ENCODE assay signal across 13 mouse cellular contexts in the genomic region with DNA sequence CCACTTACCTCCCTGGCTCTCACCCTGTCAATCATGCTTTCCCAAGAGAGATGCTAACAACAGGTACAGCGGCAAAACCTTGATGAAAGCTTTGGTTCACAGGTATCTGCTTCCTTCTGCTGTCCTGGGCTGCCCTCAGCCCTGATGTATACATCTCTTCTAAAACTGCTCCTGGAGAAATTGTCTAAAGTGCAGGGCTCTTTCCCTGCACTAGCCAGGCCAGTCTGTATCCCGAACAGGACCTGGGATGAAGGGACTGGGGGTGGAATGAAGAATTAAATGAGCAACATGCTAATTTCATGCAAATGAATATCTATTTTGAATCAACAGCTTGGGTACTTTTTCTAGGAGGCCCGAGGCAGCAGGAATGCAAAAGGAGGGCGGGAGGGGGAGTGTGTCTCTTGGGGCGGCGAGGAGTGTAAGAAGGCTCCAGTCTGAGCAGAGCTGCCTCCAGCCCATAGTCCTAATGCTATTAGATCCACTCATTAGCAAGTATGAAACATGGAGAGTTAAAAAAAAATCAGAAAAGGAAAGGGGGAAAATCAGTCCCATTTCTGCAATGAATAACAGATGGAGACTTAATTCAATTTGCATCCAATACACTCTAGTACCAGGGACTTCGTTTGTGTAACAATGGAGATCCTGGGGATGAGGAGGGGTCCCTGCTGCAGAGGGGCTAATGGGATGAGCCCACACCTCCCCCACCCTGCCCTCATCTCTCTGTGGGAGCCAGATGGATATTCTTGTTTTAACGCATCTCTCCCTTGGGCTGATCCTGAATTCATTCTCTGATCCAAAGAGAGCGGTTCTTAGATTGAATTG.
DNase-seq lines count a peak whose midpoint lies in the region; ATAC-seq and TF ChIP-seq lines count a peak whose summit lies in the region.
"Had no signal": no experiment of that assay in that cellular context is flagged by ENCODE, and none has a peak within 500 bp of the region (broad histone marks: within the 10 kb centered on the region; RNA-seq: fewer than 3 reads in every experiment).

No protein-coding gene starts in this region.

- peak; percentile 60; the same call in 1 of the 2 replicates for ATAC-seq in midbrain, embryonic 16.5 days
- no peak for ATAC-seq in lung, postnatal 0 days
- ATAC-seq: CD4-positive, CD25-positive, alpha-beta regulatory T cell, adult 4 months had no signal

- H3K27ac ChIP-seq in midbrain, embryonic 16.5 days (ENCODE audit: low read length): peak overlapping the region; percentile 54; the same call in 1 of the 2 replicates
- H3K27ac ChIP-seq in lung, postnatal 0 days (ENCODE audit: low read length): no peak overlapping the region
- H3K27ac ChIP-seq: kidney, postnatal 0 days had no signal

- no peaks in the 10 kb centered on the region for H3K27me3 ChIP-seq in midbrain, embryonic 16.5 days (ENCODE audit: control insufficient read depth, insufficient read depth, low read depth, low read length)
- H3K27me3 ChIP-seq in lung, postnatal 0 days (replicated peaks; ENCODE audit: insufficient read depth, low read length): no peaks in the 10 kb centered on the region

- no peak overlapping the region for H3K4me3 ChIP-seq in midbrain, embryonic 16.5 days (ENCODE audit: low read depth, low read length)
- H3K4me3 ChIP-seq in lung, postnatal 0 days (ENCODE audit: low read depth, low read length): no peak overlapping the region

- H3K4me1 ChIP-seq in midbrain, embryonic 16.5 days (ENCODE audit: control insufficient read depth, insufficient read depth, low read length): peaks cover 13% of the 10 kb centered on the region
- H3K4me1 ChIP-seq in lung, postnatal 0 days (ENCODE audit: insufficient read depth, low read depth, low read length): no peaks in the 10 kb centered on the region

- no peaks in the 10 kb centered on the region for H3K36me3 ChIP-seq in midbrain, embryonic 16.5 days (ENCODE audit: control insufficient read depth, insufficient read depth, low read length)
- no peaks in the 10 kb centered on the region for H3K36me3 ChIP-seq in lung, postnatal 0 days (ENCODE audit: insufficient read depth, low read length)

- H3K4me2 ChIP-seq in midbrain, embryonic 16.5 days (ENCODE audit: low read length): peak overlapping the region; percentile 30; the same call in 1 of the 2 replicates
- no peak overlapping the region for H3K4me2 ChIP-seq in lung, postnatal 0 days (replicated peaks; ENCODE audit: low read depth, low read length)

- DNase-seq in layer of hippocampus, adult 9-11 months: peak; percentile 31
- no peak for DNase-seq in layer of hippocampus, adult 11-12 months (ENCODE audit: low spot score)
- DNase-seq in brain, adult 2 months (ENCODE audit: low read depth, low spot score): peak; percentile 52
- DNase-seq in frontal cortex, postnatal 36 days (ENCODE audit: low spot score in 2 of 2): peak; percentile 39 to 49
- DNase-seq in lung, postnatal 0 days (ENCODE audit: low spot score): no peak
- no peak for DNase-seq in ovary, postnatal 36 days (ENCODE audit: low spot score)
- DNase-seq in T-cell, adult 2 months (ENCODE audit: low spot score): no peak
- DNase-seq: cerebellum, postnatal 25 days; gastrocnemius, postnatal 36 days; heart, postnatal 10 days had no signal

- TF ChIP-seq CTCF in lung, postnatal 0 days (IDR thresholded peaks at IDR 0.05): no peak

- no peak for TF ChIP-seq EP300 in lung, postnatal 0 days (IDR thresholded peaks at IDR 0.05)

- H3K9me3 ChIP-seq in midbrain, embryonic 16.5 days (replicated peaks; ENCODE audit: control insufficient read depth, low read length, poor library complexity, severe bottlenecking): no peaks in the 10 kb centered on the region
- no peaks in the 10 kb centered on the region for H3K9me3 ChIP-seq in lung, postnatal 0 days (ENCODE audit: low read length)

- WGBS in midbrain, embryonic 16.5 days: 7% methylated on average over 9 of the region's 9 CpGs
- 35% methylated on average over 9 of the region's 9 CpGs for WGBS in lung, postnatal 0 days

- no peak overlapping the region for H3K9ac ChIP-seq in midbrain, embryonic 16.5 days (ENCODE audit: low read depth, low read length)
- H3K9ac ChIP-seq in lung, postnatal 0 days (replicated peaks; ENCODE audit: low read depth): no peak overlapping the region

Comparison
In these comparisons a context has a peak if more than half of its experiments do, and no peak if none do; other contexts are left out.
1. DNase-seq: peak in layer of hippocampus, adult 9-11 months (single experiment), brain, adult 2 months (single experiment) and frontal cortex, postnatal 36 days (2 of 2); none in layer of hippocampus, adult 11-12 months (single experiment), lung, postnatal 0 days (single experiment), ovary, postnatal 36 days (single experiment) and T-cell, adult 2 months (single experiment).